Mouse (Mus musculus) liver, embryonic 16.5 days (tissue): ENCODE results near the gene Ldlr. TPM values are rescaled to one million over a fixed set of nuclear protein-coding genes. Genes with fewer than 3 reads are reported as not detected.

Experiments
- ATAC-seq: fragments of 200-750 bp; cut with Nextera tagmentation; 2 replicates; pipeline ENCODE4 v1.8.0; 2017; ENCODE audit warnings: low read depth, mild to moderate bottlenecking, moderate number of reproducible peaks, moderate library complexity
- H3K27ac ChIP-seq: fragments of 300-500 bp; sonication (generic); 2 replicates; pipeline ENCODE4 v1.5.1; 2014; ENCODE audit warnings: mild to moderate bottlenecking, low read length
- H3K27me3 ChIP-seq: fragments of 300-500 bp; sonication (generic); 2 replicates; pipeline ENCODE4 v1.6.1; 2014; ENCODE audit warnings: low read depth, low read length, mixed read lengths; ENCODE audit not compliant: control insufficient read depth, insufficient read depth
- H3K36me3 ChIP-seq: fragments of 300-500 bp; sonication (generic); 2 replicates; pipeline ENCODE4 v1.6.1; 2014; ENCODE audit warnings: mild to moderate bottlenecking; ENCODE audit not compliant: control insufficient read depth, insufficient read depth
- H3K4me1 ChIP-seq: fragments of 300-500 bp; sonication (generic); 2 replicates; pipeline ENCODE4 v1.6.1; 2014; ENCODE audit warnings: low read depth, low read length, mixed read lengths; ENCODE audit not compliant: control insufficient read depth
- H3K4me2 ChIP-seq: fragments of 300-500 bp; sonication (generic); 2 replicates; pipeline ENCODE4 v1.6.1; 2014; ENCODE audit warnings: low read depth, low read length, mixed read lengths
- H3K4me3 ChIP-seq: fragments of 300-500 bp; sonication (generic); 2 replicates; pipeline ENCODE4 v1.5.1; 2014; ENCODE audit warnings: low read depth, mild to moderate bottlenecking, low read length
- H3K9ac ChIP-seq: fragments of 300-500 bp; sonication (generic); 2 replicates; pipeline ENCODE4 v1.6.1; 2014; ENCODE audit warnings: low read depth, low read length
- H3K9me3 ChIP-seq: fragments of 300-500 bp; sonication (generic); replicated peaks from 2 replicates; pipeline ENCODE4 v1.6.1; 2016; ENCODE audit warnings: low read length; ENCODE audit not compliant: control insufficient read depth
- WGBS: fragments of 180-500 bp; shearing (Covaris S2); extraction: QIAGEN DNeasy Blood & Tissue Kit; methylation state at CpG from one replicate; pipeline ENCODE4 v1.1.7; 2014; ENCODE audit not compliant: insufficient replicate concordance; 5-methylcytosine and 5-hydroxymethylcytosine counted together
- polyA plus RNA-seq: library from polyadenylated mRNA; unstranded; fragments of >200 nt; fragmentation: Nextera tagmentation; extraction: Ambion mirVana; gene quantifications from 2 replicates; pipeline ENCODE4 v1.2.1, GENCODE M21; 2015

Gene Ldlr
- polyA plus RNA-seq, 1 experiment from 2014 or later = 29.3 TPM

DNA sequence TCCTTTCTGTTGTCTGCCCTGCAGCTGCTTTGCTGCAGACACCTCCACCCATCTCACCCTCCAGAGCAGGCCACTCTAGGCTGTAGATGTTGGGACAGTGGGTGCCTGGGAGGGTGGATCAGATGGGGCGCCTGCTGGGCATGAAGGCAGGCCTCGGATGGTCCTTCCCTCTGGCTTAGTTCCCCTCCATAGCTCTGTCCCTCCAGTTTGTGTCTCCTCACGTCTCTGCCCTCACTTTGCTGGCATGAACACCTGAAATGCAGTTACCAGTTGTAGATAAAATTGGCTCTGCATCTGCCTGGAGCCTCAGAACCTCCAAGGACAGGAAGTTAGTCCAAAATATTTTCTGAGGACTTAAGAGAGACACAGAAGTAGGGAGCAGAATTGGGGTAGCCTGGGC, 73.6 kb downstream of the Ldlr start:
- no peak overlapping the region for H3K9ac ChIP-seq
- 44% methylated on average over 3 of the region's 3 CpGs for WGBS
- peaks cover 4% of the 10 kb centered on the region for H3K27me3 ChIP-seq
- peak overlapping the region; percentile 89; the same call in 1 of the 2 replicates for H3K4me2 ChIP-seq
- H3K4me1 ChIP-seq = peaks cover 17% of the 10 kb centered on the region
- ATAC-seq = no peak
- H3K36me3 ChIP-seq = peaks cover 3% of the 10 kb centered on the region; the same call in 1 of the 2 replicates
- no peaks in the 10 kb centered on the region for H3K9me3 ChIP-seq
- no peak overlapping the region for H3K27ac ChIP-seq
- no peak overlapping the region for H3K4me3 ChIP-seq

DNA sequence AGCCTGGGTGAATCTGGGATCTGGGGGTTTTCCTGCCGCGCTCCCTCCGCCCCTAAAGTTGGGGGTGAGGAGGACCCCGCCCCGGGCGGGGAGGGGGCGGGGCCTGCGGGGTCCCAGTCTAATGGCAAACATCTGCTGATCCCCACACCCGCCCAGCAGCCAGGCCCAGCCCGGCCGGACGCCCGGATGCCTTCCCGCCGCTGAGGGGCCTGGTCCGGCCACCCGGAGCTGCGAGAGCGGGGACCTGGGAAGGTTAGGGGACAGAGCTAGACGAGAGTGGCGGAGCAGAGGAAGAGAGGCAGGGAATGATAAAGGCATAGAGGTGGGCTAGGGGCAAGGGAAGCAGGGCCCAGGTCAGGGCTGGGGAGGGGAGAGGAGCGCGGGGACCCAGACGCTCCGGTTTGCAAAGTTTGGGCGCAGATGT, 74.7 kb downstream of the Ldlr start:
- Histone ChIP-seq H3K4me2 (peak overlapping the region; percentile 89), H3K9me3 (no peaks in the 10 kb centered on the region), H3K4me1 (peaks cover 17% of the 10 kb centered on the region), H3K4me3 (peak overlapping the region; percentile 74), H3K27me3 (peaks cover 4% of the 10 kb centered on the region), H3K9ac (peak overlapping the region; percentile 74), H3K27ac (peak overlapping the region; percentile 88), H3K36me3 (peaks cover 3% of the 10 kb centered on the region; the same call in 1 of the 2 replicates)
- peak; percentile 62 for ATAC-seq
- under 1% methylated on average over 23 of the region's 26 CpGs for WGBS

DNA sequence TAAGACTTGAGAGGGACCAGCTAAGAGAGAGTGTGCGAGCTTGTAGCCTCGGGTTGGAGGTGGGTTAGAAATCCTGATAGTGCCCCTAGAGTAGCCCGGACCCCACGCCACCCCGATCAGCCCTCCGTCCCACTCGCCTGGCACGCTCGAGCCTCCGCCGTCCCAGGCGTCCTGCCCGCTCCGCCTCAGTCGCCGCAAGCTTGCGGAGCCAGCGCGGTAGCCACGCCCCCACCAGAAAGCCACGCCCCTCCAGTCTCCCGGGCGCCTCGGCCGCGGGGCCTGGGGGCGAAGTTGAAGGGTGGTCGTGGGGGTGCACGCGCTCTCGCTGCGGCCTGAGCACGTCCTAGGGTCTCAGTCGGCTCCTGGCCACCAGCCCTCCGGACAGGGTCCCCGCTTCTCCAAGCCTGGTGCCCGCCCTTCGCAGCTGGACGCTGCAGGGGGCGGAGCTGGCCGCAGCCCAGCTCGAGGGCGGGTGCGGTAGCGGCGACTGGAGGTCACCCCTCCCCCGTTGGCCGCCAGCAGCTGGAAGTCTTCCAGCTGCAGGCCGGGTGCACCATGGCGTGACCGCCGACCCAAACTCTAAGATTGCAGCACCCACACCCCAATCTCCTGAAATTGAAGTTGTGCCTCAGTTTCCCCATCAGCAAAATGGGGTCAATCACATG, 75.2 kb downstream of the Ldlr start, which contains the start of gene Kank2:
Gene Kank2 (minus strand): TSS at position 400 of the 665 bp plus-strand sequence.
- Histone ChIP-seq H3K36me3 (peaks cover 3% of the 10 kb centered on the region; the same call in 1 of the 2 replicates), H3K9me3 (no peaks in the 10 kb centered on the region), H3K27ac (peak within 1 kb of the TSS; percentile 88), H3K4me2 (peak within 1 kb of the TSS; percentile 89), H3K9ac (peak within 1 kb of the TSS; percentile 74), H3K27me3 (peaks cover 4% of the 10 kb centered on the region), H3K4me1 (peaks cover 17% of the 10 kb centered on the region), H3K4me3 (peak within 1 kb of the TSS; percentile 74)
- WGBS = 0% methylated on average over 51 of the region's 52 CpGs
- ATAC-seq = peak; percentile 80

DNA sequence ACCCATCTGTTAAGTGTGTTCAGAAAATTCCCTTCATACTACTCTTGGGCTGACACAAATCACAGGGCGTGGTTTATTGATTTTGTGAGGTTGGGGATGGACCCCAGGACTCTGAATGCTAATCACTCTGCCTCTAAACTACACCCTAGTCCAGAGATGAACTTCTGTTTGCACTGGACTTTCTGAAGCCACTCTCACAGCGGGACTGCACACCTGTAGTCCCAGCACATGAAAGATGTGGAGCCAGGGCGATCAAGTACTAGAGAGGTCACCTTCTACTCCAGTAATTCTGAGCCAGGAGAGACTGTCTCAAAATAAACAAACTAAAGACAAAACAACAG, 75.7 kb downstream of the Ldlr start:
- Histone ChIP-seq H3K9me3 (no peaks in the 10 kb centered on the region), H3K36me3 (peaks cover 3% of the 10 kb centered on the region; the same call in 1 of the 2 replicates), H3K4me2 (peak overlapping the region; percentile 89), H3K27me3 (peaks cover 4% of the 10 kb centered on the region), H3K27ac (peak overlapping the region; percentile 88), H3K9ac (no peak overlapping the region), H3K4me1 (peaks cover 17% of the 10 kb centered on the region), H3K4me3 (peak overlapping the region; percentile 74)
- ATAC-seq = peak; percentile 65
- WGBS = 43% methylated on average over 3 of the region's 3 CpGs

Other genes starting within 250 kb of the Ldlr start
- 27.3 and 29.8 TPM in 2 replicates for gene Tmed1, start 213.2 kb upstream of the Ldlr start, polyA plus RNA-seq
- gene AB124611, start 197.3 kb upstream of the Ldlr start, polyA plus RNA-seq = 9.6 and 11.3 TPM in 2 replicates
- gene Carm1, start 176.6 kb upstream of the Ldlr start, polyA plus RNA-seq = 7.0 and 9.3 TPM in 2 replicates
- gene Timm29, start 130.8 kb upstream of the Ldlr start, polyA plus RNA-seq = 13.9 and 14.1 TPM in 2 replicates
- gene Yipf2, start 130.7 kb upstream of the Ldlr start, polyA plus RNA-seq = 11.5 and 12.5 TPM in 2 replicates
- 20.2 and 23.4 TPM in 2 replicates for gene Smarca4, start 107.3 kb upstream of the Ldlr start, polyA plus RNA-seq
- 68.0 and 75.7 TPM in 2 replicates for gene Spc24, start 36.8 kb downstream of the Ldlr start, polyA plus RNA-seq
- 3.8 and 5.0 TPM in 2 replicates for gene Kank2, start 75.3 kb downstream of the Ldlr start, polyA plus RNA-seq
- 51.1 and 55.7 TPM in 2 replicates for gene Angptl8, start 112.0 kb downstream of the Ldlr start, polyA plus RNA-seq
- 5.0 and 5.3 TPM in 2 replicates for gene Dock6, start 129.2 kb downstream of the Ldlr start, polyA plus RNA-seq
- 12.9 and 13.9 TPM in 2 replicates for gene Rab3d, start 194.7 kb downstream of the Ldlr start, polyA plus RNA-seq
- 1.3 and 1.6 TPM in 2 replicates for gene Ccdc159, start 204.0 kb downstream of the Ldlr start, polyA plus RNA-seq
- gene Tmem205, start 204.1 kb downstream of the Ldlr start, polyA plus RNA-seq = 172 and 194 TPM in 2 replicates
- 0.96 and 1.4 TPM in 2 replicates for gene Plppr2, start 213.6 kb downstream of the Ldlr start, polyA plus RNA-seq
- 2.1 and 2.3 TPM in 2 replicates for gene Swsap1, start 232.3 kb downstream of the Ldlr start, polyA plus RNA-seq
- 115 and 116 TPM in 2 replicates for gene Epor, start 240.0 kb downstream of the Ldlr start, polyA plus RNA-seq